Mouse (Mus musculus) telencephalon, adult 2 months (tissue): ENCODE measurements around the gene Col11a2.

Source experiments
- DNase-seq: peaks from one replicate; pipeline ENCODE4 v3.0.0-alpha.2; 2011; ENCODE audit warnings: low read depth, low spot score

Col11a2 gene

GRCm38 (mm10) chr17:34102831-34103230 is 63.6 kb downstream of the Col11a2 start:
- no peak for DNase-seq

- DNase-seq, result no peak
Observed at GRCm38 (mm10) chr17:34104804-34105203, 65.6 kb downstream of the Col11a2 start.

- no peak for DNase-seq
Observed at GRCm38 (mm10) chr17:34106555-34106954, 67.3 kb downstream of the Col11a2 start.

GRCm38 (mm10) chr17:34107109-34107867 is 68.1 kb downstream of the Col11a2 start:
- no peak for DNase-seq

- no peak for DNase-seq
Observed at GRCm38 (mm10) chr17:34108460-34108859, 69.2 kb downstream of the Col11a2 start.

- DNase-seq, result no peak
Observed at GRCm38 (mm10) chr17:34109038-34109805, 70.0 kb downstream of the Col11a2 start.

- no peak for DNase-seq
Observed at GRCm38 (mm10) chr17:34109806-34110195, 70.6 kb downstream of the Col11a2 start.

- no peak for DNase-seq
Observed at GRCm38 (mm10) chr17:34110309-34110708, 71.1 kb downstream of the Col11a2 start.

- DNase-seq, result no peak
Observed at GRCm38 (mm10) chr17:34114114-34114513, 74.9 kb downstream of the Col11a2 start.
